Mouse (Mus musculus): ENCODE measurements around the gene Il1r1.

DNA sequence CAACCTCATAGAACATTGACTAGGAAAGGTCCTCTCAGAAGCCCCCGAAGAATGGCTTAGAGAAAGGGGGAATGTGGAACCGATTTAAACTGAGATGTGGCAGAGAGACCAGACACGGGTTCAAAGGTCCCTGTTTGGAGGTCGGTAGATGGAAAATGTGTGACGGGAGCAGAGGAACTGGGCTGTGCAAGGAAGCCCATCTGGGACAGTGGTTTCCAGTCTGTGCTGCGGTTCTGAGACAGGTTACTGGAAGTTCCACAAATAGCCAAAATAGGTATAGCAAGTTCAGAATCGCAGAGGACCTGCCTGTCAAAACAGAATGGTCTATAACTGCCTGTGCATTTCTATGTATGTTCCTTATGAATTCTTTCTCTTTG lies 38.2 kb downstream of the Il1r1 start:
- TF ChIP-seq POLR2A (IDR thresholded peaks at IDR 0.05; ENCODE audit: borderline replicate concordance, extremely low read depth, insufficient read depth, insufficient read length, poor library complexity, severe bottlenecking) (no peak), CTCF (IDR thresholded peaks at IDR 0.05; ENCODE audit: borderline replicate concordance, extremely low read depth, insufficient read depth, insufficient read length) (no peak)

All from brain, embryonic 14.5 days (tissue).